Mouse (Mus musculus): ENCODE data around the gene Olfml2b. TPM values are rescaled to one million over a fixed set of nuclear protein-coding genes. Genes with fewer than 3 reads are reported as not detected.

Gene Olfml2b
- total RNA-seq, 1 experiment from 2014 or later: not detected

- no peak for ATAC-seq (replicated peaks; ENCODE audit: insufficient number of reproducible peaks, low FRiP score, low TSS enrichment, poor library complexity, severe bottlenecking)
These were observed 5.4 kb upstream of the Olfml2b start for GRCm38 (mm10) chr1:170638941-170639340.

GRCm38 (mm10) chr1:170645896-170646605 lies 1.7 kb downstream of the Olfml2b start:
- ATAC-seq (replicated peaks; ENCODE audit: insufficient number of reproducible peaks, low FRiP score, low TSS enrichment, poor library complexity, severe bottlenecking): no peak

GRCm38 (mm10) chr1:170646606-170647287 lies 2.4 kb downstream of the Olfml2b start:
- no peak for ATAC-seq (replicated peaks; ENCODE audit: insufficient number of reproducible peaks, low FRiP score, low TSS enrichment, poor library complexity, severe bottlenecking)

GRCm38 (mm10) chr1:170647381-170647780 lies 3.0 kb downstream of the Olfml2b start:
- no peak for ATAC-seq (replicated peaks; ENCODE audit: insufficient number of reproducible peaks, low FRiP score, low TSS enrichment, poor library complexity, severe bottlenecking)

- ATAC-seq (replicated peaks; ENCODE audit: insufficient number of reproducible peaks, low FRiP score, low TSS enrichment, poor library complexity, severe bottlenecking): no peak
These were observed 3.7 kb downstream of the Olfml2b start for GRCm38 (mm10) chr1:170647971-170648514.

- ATAC-seq (replicated peaks; ENCODE audit: insufficient number of reproducible peaks, low FRiP score, low TSS enrichment, poor library complexity, severe bottlenecking): no peak
These were observed 6.9 kb downstream of the Olfml2b start for GRCm38 (mm10) chr1:170651046-170651723.

GRCm38 (mm10) chr1:170651989-170652740 lies 7.8 kb downstream of the Olfml2b start:
- no peak for ATAC-seq (replicated peaks; ENCODE audit: insufficient number of reproducible peaks, low FRiP score, low TSS enrichment, poor library complexity, severe bottlenecking)

- ATAC-seq (replicated peaks; ENCODE audit: insufficient number of reproducible peaks, low FRiP score, low TSS enrichment, poor library complexity, severe bottlenecking): no peak
These were observed 11.1 kb downstream of the Olfml2b start for GRCm38 (mm10) chr1:170655280-170655917.

- ATAC-seq (replicated peaks; ENCODE audit: insufficient number of reproducible peaks, low FRiP score, low TSS enrichment, poor library complexity, severe bottlenecking): no peak
These were observed 12.3 kb downstream of the Olfml2b start for GRCm38 (mm10) chr1:170656518-170657227.

GRCm38 (mm10) chr1:170657228-170657521 lies 12.8 kb downstream of the Olfml2b start:
- ATAC-seq (replicated peaks; ENCODE audit: insufficient number of reproducible peaks, low FRiP score, low TSS enrichment, poor library complexity, severe bottlenecking): no peak

GRCm38 (mm10) chr1:170657643-170658314 lies 13.4 kb downstream of the Olfml2b start:
- no peak for ATAC-seq (replicated peaks; ENCODE audit: insufficient number of reproducible peaks, low FRiP score, low TSS enrichment, poor library complexity, severe bottlenecking)

GRCm38 (mm10) chr1:170659260-170659659 lies 14.9 kb downstream of the Olfml2b start:
- ATAC-seq (replicated peaks; ENCODE audit: insufficient number of reproducible peaks, low FRiP score, low TSS enrichment, poor library complexity, severe bottlenecking): no peak

GRCm38 (mm10) chr1:170664620-170665185 lies 20.4 kb downstream of the Olfml2b start:
- no peak for ATAC-seq (replicated peaks; ENCODE audit: insufficient number of reproducible peaks, low FRiP score, low TSS enrichment, poor library complexity, severe bottlenecking)

GRCm38 (mm10) chr1:170665200-170665599 lies 20.9 kb downstream of the Olfml2b start:
- no peak for ATAC-seq (replicated peaks; ENCODE audit: insufficient number of reproducible peaks, low FRiP score, low TSS enrichment, poor library complexity, severe bottlenecking)

GRCm38 (mm10) chr1:170674184-170674775 lies 29.9 kb downstream of the Olfml2b start:
- no peak for ATAC-seq (replicated peaks; ENCODE audit: insufficient number of reproducible peaks, low FRiP score, low TSS enrichment, poor library complexity, severe bottlenecking)

GRCm38 (mm10) chr1:170677681-170678080 lies 33.3 kb downstream of the Olfml2b start:
- no peak for ATAC-seq (replicated peaks; ENCODE audit: insufficient number of reproducible peaks, low FRiP score, low TSS enrichment, poor library complexity, severe bottlenecking)

- ATAC-seq (replicated peaks; ENCODE audit: insufficient number of reproducible peaks, low FRiP score, low TSS enrichment, poor library complexity, severe bottlenecking): no peak
These were observed 34.5 kb downstream of the Olfml2b start for GRCm38 (mm10) chr1:170678861-170679260.

Data from monocyte, adult 5-6 weeks (primary cell).